Mouse (Mus musculus): ENCODE data around the gene Prlhr.

The Prlhr gene

GRCm38 (mm10) chr19:60432347-60433129, 35.6 kb downstream of the Prlhr start:
- no peak for DNase-seq (ENCODE audit: low spot score)

- DNase-seq (ENCODE audit: low spot score): no peak
These were observed 50.5 kb downstream of the Prlhr start for GRCm38 (mm10) chr19:60417611-60418010.
